Mouse (Mus musculus) brain, embryonic 14.5 days (tissue): ENCODE data around the gene Ybx3.

Experiments
- CTCF ChIP-seq: fragments of 200-500 bp; IDR thresholded peaks from 2 replicates; pipeline ENCODE4 v1.5.1; 2012; ENCODE audit warnings: inconsistent platforms, mild to moderate bottlenecking, moderate library complexity, borderline replicate concordance; ENCODE audit not compliant: insufficient read depth, insufficient read length; ENCODE audit errors: extremely low read depth
- POLR2A ChIP-seq: fragments of 200-500 bp; IDR thresholded peaks from 2 replicates; pipeline ENCODE4 v1.6.1; 2012; ENCODE audit warnings: mild to moderate bottlenecking, inconsistent platforms, borderline replicate concordance; ENCODE audit not compliant: poor library complexity, insufficient read depth, insufficient read length, severe bottlenecking; ENCODE audit errors: extremely low read depth

GRCm38 (mm10) chr6:131387221-131388039 is 846 bp downstream of the Ybx3 start:
- no peak for TF ChIP-seq POLR2A
- no peak for TF ChIP-seq CTCF
